Mouse (Mus musculus) adipose tissue, adult 10 weeks (tissue): Measurements from ENCODE around the gene Zfp740. TPM values are rescaled to one million over a fixed set of nuclear protein-coding genes. Genes with fewer than 3 reads are reported as not detected.

Experiments used
- polyA plus RNA-seq: library from polyadenylated mRNA; stranded (reverse); fragments of 350-450 nt; fragmentation: Illumina TruSeq; extraction: RNeasy Lipid Tissue Mini Kit (QIAGEN cat#74804); gene quantifications from one replicate; pipeline ENCODE4 v1.2.3, GENCODE M21; 2014; ENCODE audit warnings: low read depth, low replicate concordance

Zfp740 gene
- 63.0 TPM for polyA plus RNA-seq

DNA sequence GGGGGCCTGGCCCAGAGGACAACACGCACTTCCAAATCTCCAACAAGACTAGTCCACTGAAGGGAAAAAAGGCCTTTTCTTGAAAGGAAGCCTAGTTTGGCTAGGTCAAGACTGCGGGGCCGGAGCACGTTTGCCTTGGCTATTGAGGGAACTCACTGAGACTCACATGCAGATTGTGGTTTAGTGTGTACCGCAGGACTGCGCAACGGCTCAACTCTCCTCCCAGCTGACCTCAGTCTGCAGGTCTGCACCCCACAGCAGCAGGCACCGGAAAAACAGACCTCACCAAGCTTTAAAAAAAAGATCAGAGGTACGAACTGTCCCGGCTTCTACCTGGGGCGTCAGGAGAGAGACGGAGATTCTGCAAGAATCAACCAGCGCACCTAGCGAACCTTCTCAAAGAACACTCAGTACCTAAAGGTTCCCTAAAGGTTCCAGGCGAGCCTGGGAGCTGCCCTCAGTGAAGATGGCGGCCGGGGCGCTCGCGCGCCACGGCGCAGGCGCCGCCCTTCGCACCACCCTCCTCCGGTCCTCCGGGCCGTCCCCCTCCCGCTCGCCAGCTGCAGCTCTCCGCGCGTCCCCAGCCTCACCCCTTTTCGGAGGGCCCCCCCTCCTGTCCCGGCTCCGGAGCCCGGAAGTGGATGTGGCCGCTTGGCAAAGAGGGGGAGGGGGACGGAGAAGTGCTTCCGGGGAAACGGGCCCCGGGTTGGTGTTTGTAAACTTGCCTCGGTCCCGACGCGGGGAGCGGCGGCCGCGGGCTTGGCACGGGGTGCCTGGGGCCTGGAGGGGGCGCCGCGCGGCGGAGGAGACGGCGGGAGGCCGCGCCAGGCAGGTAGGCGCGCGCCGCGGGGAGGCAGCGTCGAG is at the start of gene Zfp740:
TSS of gene Zfp740 (plus strand) at position 279 of the 864 bp plus-strand sequence.

DNA sequence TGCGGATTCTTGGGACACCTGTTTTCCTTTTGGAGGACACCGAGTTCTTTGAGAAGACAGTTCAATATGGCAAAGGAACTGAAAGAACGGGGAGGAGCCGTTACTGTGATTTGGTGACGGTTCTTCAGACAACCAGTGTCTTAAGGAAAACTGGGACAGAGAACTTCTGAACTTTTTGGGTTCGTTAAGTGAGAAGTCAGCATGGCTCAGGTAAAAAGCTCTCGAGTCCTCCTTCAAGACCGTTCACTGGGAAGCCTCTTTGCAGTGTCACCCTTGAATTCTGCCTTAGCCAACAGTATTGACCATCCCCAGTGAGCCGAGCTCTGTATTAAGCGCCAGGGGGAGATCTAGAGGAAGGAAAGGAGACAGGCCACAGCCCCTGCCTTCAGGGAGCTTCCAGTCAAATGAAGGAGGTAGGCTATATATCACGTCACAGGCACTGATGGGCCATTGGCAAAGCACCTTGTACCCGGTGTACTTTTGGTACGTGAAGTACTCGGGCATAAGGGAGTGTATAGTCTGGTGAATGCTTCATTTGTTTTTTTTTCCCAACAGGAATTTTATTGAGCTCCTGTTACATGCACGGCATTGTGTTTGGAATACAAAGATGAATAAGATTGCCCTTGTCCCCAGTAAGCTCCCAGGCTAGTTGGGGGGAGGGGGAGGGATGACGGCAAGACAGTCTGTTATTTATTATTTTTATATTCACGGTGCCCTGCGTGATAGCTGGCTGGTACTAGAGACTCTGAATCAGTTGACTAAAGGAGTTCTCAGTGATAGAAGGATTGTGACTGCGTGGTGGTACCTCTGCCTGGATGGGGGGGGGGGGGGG is 1.8 kb downstream of the Zfp740 start, which contains the start of gene Csad:
TSS of gene Csad (minus strand) at position 51 of the 832 bp plus-strand sequence.

DNA sequence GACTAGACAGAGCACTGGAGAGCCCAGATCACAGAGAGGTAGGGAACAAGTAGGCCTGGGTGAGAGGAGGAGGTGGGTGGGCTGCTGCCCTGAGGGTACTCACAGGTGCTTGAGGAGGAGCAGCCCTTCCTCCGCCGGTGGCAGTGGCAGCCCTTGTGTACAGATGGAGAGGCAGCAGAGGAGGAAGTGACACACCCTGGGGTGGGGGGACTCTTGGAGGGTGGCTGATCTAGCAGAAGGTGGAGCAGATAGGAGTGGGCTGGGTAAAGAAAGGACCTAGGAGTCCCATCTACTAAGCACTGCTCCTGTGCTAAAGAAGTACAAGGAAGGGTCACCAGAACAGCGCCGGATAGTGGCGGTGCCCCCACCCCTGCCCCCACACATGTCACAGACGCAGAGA is 28.7 kb downstream of the Zfp740 start, which contains the start of gene Itgb7:
TSS of gene Itgb7 (minus strand) at position 197 of the 400 bp plus-strand sequence.

DNA sequence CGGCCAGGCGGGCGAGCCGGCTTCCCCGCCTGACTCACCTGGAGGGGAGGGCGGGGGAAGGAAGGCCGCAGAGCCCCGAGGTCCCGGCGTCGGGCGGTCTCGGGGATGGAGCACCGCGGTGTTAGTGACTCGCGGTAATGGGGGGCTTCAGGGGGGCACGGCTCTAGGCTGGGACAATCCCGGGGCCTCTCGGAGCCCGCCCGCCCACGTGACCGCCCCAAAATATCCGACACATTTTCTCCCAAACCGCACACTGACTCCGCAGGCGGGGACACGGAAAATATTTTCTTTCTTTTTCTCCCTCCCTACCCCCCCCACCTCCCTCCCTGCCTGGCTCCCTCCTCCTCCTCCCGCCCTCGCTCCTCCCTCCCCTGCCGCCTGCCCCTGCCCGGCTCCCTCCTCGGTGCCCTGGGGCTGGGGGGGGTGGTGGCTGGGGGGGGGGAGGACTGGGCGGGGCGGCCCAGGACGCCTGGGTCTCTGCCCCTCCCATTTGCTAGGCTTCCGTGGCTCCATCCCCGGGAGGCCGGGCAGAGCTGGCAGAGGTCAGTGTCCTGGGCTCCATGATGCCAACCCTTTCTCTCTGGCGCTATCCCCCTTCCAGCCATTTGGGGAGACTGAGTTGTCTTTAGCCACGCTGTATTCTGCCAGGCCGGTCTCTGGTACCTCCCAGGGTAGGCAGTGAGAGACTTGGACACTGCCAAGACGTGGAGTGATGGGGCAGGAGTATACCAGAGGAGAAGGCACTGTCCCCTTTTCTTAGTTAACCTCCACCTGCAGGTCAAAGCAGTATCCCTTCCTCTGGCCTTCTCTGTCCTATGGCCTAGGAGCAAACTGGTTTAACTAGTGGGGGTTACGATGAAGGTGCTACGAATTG is 54.4 kb downstream of the Zfp740 start, which contains the start of gene Rarg:
TSS of gene Rarg (minus strand) at position 316 of the 874 bp plus-strand sequence.

Other genes starting within 250 kb of the Zfp740 start
- 0.19 TPM for gene Krt78, start 249.0 kb upstream of the Zfp740 start, polyA plus RNA-seq
- gene Krt8, start 198.8 kb upstream of the Zfp740 start, polyA plus RNA-seq = 197 TPM
- gene Krt18, start 175.1 kb upstream of the Zfp740 start, polyA plus RNA-seq = 277 TPM
- 163 TPM for gene Eif4b, start 129.5 kb upstream of the Zfp740 start, polyA plus RNA-seq
- gene Tns2, start 102.8 kb upstream of the Zfp740 start, polyA plus RNA-seq = 102 TPM
- 54.5 TPM for gene Spryd3, start 67.0 kb upstream of the Zfp740 start, polyA plus RNA-seq
- gene Igfbp6, start 58.9 kb upstream of the Zfp740 start, polyA plus RNA-seq = 147 TPM
- 0.40 TPM for gene Soat2, start 52.7 kb upstream of the Zfp740 start, polyA plus RNA-seq
- gene Csad, start 1.5 kb downstream of the Zfp740 start, polyA plus RNA-seq = 192 TPM
- 5.4 TPM for gene Itgb7, start 28.7 kb downstream of the Zfp740 start, polyA plus RNA-seq
- gene Rarg, start 54.3 kb downstream of the Zfp740 start, polyA plus RNA-seq = 30.3 TPM
- 0.14 TPM for gene Gm9918, start 67.3 kb downstream of the Zfp740 start, polyA plus RNA-seq
- gene Mfsd5, start 76.2 kb downstream of the Zfp740 start, polyA plus RNA-seq = 30.6 TPM
- 4.2 TPM for gene Espl1, start 93.0 kb downstream of the Zfp740 start, polyA plus RNA-seq
- 474 TPM for gene Pfdn5, start 122.9 kb downstream of the Zfp740 start, polyA plus RNA-seq
- 45.1 TPM for gene Myg1, start 128.5 kb downstream of the Zfp740 start, polyA plus RNA-seq
- 14.2 TPM for gene Aaas, start 147.5 kb downstream of the Zfp740 start, polyA plus RNA-seq
- 0.10 TPM for gene Sp7, start 163.9 kb downstream of the Zfp740 start, polyA plus RNA-seq
- 24.9 TPM for gene Sp1, start 202.9 kb downstream of the Zfp740 start, polyA plus RNA-seq
- 5.6 TPM for gene Amhr2, start 242.1 kb downstream of the Zfp740 start, polyA plus RNA-seq